Mouse (Mus musculus): ENCODE measurements around the gene Ikzf4.

DNA sequence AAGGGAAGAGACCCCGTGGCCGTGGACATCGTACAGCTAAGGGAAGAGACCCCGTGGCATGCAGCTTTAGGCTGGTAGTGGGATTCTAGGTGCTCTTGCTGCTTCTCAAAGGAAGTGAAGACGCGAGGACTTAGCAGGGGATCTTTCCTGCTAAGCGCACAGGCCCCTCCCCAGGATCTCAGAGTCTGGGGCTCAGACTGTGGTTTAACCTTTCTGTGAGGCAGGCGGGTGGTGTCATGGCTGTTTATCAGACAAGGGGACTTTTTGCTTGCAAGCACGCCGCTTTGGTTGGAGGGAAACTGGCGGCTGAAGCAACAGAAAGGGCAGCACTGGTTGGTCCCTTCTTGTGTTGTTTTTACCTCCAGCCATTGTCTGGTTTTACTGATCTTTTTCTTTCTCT lies 8.8 kb downstream of the Ikzf4 start:
- TF ChIP-seq CTCF (IDR thresholded peaks at IDR 0.05; ENCODE audit: control insufficient read depth, insufficient read depth, insufficient read length), result no peak
- TF ChIP-seq MYOG (IDR thresholded peaks at IDR 0.05; ENCODE audit: control insufficient read depth, extremely low read depth, insufficient read length), result no peak
- TF ChIP-seq CEBPB (IDR thresholded peaks at IDR 0.05; ENCODE audit: low read depth), result no peak
- TF ChIP-seq MAX (IDR thresholded peaks at IDR 0.05), result no peak
- TF ChIP-seq USF1 (IDR thresholded peaks at IDR 0.05; ENCODE audit: low read depth), result no peak
- TF ChIP-seq FOSL1 (IDR thresholded peaks at IDR 0.05; ENCODE audit: insufficient read depth, low read length, poor library complexity, severe bottlenecking), result no peak

Measured in C2C12 (cell line).